9 mouse cellular contexts compared by ENCODE assay signal in genomic region chr16:29882226-29882972, GRCm38 (mm10).
A peak's percentile ranks its signal among the peaks of the same experiment; 100 is the strongest.
DNase-seq lines count a peak whose midpoint lies in the region; ATAC-seq lines count a peak whose summit lies in the region.
"Had no signal": no experiment of that assay in that cellular context is flagged by ENCODE, and none has a peak within 500 bp of the region (broad histone marks: within the 10 kb centered on the region; RNA-seq: fewer than 3 reads in every experiment).

No protein-coding gene starts in this region.

- H3K27me3 ChIP-seq in neural tube, embryonic 11.5 days (ENCODE audit: control insufficient read depth, insufficient read depth, low read length), result 0 out of 2 replicates have a peak, but pooled peaks cover 5% of the 10 kb centered on the region
- H3K27me3 ChIP-seq in hindbrain, embryonic 11.5 days (ENCODE audit: control insufficient read depth, insufficient read depth, low read length), result peaks cover 5% of the 10 kb centered on the region; the same call in 1 of the 2 replicates

- peak; percentile 41; the same call in 1 of the 2 replicates for ATAC-seq in neural tube, embryonic 11.5 days (ENCODE audit: insufficient read depth, low FRiP score, low TSS enrichment)
- ATAC-seq in hindbrain, embryonic 11.5 days (ENCODE audit: low FRiP score), result no peak

- H3K27ac ChIP-seq in neural tube, embryonic 11.5 days (ENCODE audit: low read depth, low read length), result no peak overlapping the region
- no peak overlapping the region for H3K27ac ChIP-seq in hindbrain, embryonic 11.5 days (ENCODE audit: low read depth, low read length)
- H3K27ac ChIP-seq: liver, embryonic 13.5 days had no signal

- H3K36me3 ChIP-seq in neural tube, embryonic 11.5 days (ENCODE audit: control insufficient read depth, insufficient read depth, low read length), result no peaks in the 10 kb centered on the region
- H3K36me3 ChIP-seq in hindbrain, embryonic 11.5 days (ENCODE audit: control insufficient read depth, insufficient read depth, low read length), result no peaks in the 10 kb centered on the region
- H3K36me3 ChIP-seq: liver, embryonic 13.5 days had no signal

- 12% methylated on average over 10 of the region's 10 CpGs for WGBS in neural tube, embryonic 11.5 days
- 10% methylated on average over 10 of the region's 10 CpGs for WGBS in hindbrain, embryonic 11.5 days

- no peaks in the 10 kb centered on the region for H3K9me3 ChIP-seq in neural tube, embryonic 11.5 days (ENCODE audit: control insufficient read depth, low read length)
- no peaks in the 10 kb centered on the region for H3K9me3 ChIP-seq in hindbrain, embryonic 11.5 days (ENCODE audit: control insufficient read depth, low read length)
- H3K9me3 ChIP-seq: liver, embryonic 13.5 days had no signal

- no peak overlapping the region for H3K4me2 ChIP-seq in neural tube, embryonic 11.5 days (ENCODE audit: low read depth)
- no peak overlapping the region for H3K4me2 ChIP-seq in hindbrain, embryonic 11.5 days (replicated peaks; ENCODE audit: low read depth, low read length)
- H3K4me2 ChIP-seq: liver, embryonic 13.5 days had no signal

- no peak overlapping the region for H3K4me3 ChIP-seq in neural tube, embryonic 11.5 days (ENCODE audit: low read depth, low read length)
- no peak overlapping the region for H3K4me3 ChIP-seq in hindbrain, embryonic 11.5 days (ENCODE audit: low read depth, low read length)
- H3K4me3 ChIP-seq: liver, embryonic 13.5 days had no signal

- peaks cover 21% of the 10 kb centered on the region for H3K4me1 ChIP-seq in neural tube, embryonic 11.5 days (ENCODE audit: control insufficient read depth, insufficient read depth, low read length)
- peaks cover 11% of the 10 kb centered on the region; the same call in 1 of the 2 replicates for H3K4me1 ChIP-seq in hindbrain, embryonic 11.5 days (replicated peaks; ENCODE audit: control insufficient read depth, insufficient read depth, low read length)

- peak; percentile 20 for DNase-seq in neural tube, embryonic 11.5 days (ENCODE audit: low spot score)
- no peak for DNase-seq in neural tube, embryonic 10.5 days (ENCODE audit: extremely low spot score, low spot score)
- peak; percentile 47 for DNase-seq in cerebellum, adult 9-10 months
- peak; percentile 92 for DNase-seq in gastrocnemius, adult 18-20 months (ENCODE audit: low spot score)
- no peak for DNase-seq in hindbrain, embryonic 11.5 days (ENCODE audit: low spot score)
- peak; percentile 75 for DNase-seq in lung, postnatal 10 days
- peak; percentile 49 for DNase-seq in testis, postnatal 14 days (ENCODE audit: low spot score)
- DNase-seq in thymus, postnatal 36 days, result no peak
- DNase-seq: liver, embryonic 13.5 days had no signal

- no peak overlapping the region for H3K9ac ChIP-seq in neural tube, embryonic 11.5 days (ENCODE audit: low read length)
- 0 out of 2 replicates have a peak overlapping the region, but pooled peaks have one; percentile 8 for H3K9ac ChIP-seq in hindbrain, embryonic 11.5 days (ENCODE audit: low read depth, low read length)
- H3K9ac ChIP-seq: liver, embryonic 13.5 days had no signal

Comparison
In these comparisons a context has a peak if more than half of its experiments do, and no peak if none do; other contexts are left out.
1. DNase-seq: peak in neural tube, embryonic 11.5 days (single experiment), cerebellum, adult 9-10 months (single experiment), gastrocnemius, adult 18-20 months (single experiment), lung, postnatal 10 days (single experiment) and testis, postnatal 14 days (single experiment); none in neural tube, embryonic 10.5 days (single experiment), hindbrain, embryonic 11.5 days (single experiment) and thymus, postnatal 36 days (0 of 2).